Mouse (Mus musculus) thymus, postnatal 4 days (tissue): ENCODE measurements at regions not wholly inside any gene's neighbourhood (a gene's known extent, or its start where the extent isn't known, plus 50 kb on each side); places are given as distances from the start of the nearest gene placed in this dataset.

Source experiments
- DNase-seq: peaks from one replicate; pipeline ENCODE4 v3.0.0; 2021

DNA sequence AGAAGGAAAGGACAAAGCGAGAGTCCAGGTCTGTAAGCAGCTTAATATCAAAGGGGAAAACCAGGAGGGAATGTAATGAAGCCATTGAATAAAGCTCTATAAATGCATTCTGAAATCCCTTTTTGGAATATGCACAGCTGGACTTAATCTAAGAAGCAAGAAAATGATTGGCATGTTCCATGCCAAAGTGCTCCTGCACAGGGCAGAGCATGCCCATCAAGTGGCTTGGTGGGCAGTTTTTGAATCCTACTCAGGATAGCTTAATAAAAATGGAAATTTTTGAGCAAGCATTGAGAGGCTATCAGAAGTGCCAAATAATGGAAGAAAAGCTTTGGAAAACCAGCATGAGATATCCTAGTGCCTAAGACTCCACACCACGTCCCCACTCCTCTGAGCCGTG is 466.1 kb downstream of the Epm2a start:
- DNase-seq, result no peak

DNA sequence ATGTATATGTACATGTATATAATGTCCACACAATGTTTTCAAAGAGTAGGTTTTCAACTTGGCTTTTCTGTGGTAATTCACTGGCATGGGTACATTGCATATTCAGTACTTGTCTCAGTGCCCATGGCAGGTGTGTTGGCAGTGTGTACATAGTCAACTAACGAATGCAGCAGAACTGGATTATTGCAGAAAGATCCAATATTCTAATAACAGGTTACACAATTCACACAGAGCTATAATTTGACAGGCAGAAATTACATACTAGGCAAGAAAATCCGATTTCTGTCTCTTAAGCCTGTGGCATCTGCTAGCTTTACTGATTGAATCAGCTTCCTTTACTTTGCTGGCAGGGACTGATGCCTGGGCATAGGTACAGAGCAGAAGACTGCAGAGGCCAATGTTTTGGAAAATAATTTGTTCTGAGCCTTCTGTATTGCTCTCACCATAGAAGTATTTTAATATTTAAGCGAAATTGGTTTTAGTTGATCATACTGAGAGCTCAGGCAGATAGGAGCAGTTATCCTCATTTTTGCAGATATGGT is 479.3 kb downstream of the Epm2a start:
- no peak for DNase-seq

DNA sequence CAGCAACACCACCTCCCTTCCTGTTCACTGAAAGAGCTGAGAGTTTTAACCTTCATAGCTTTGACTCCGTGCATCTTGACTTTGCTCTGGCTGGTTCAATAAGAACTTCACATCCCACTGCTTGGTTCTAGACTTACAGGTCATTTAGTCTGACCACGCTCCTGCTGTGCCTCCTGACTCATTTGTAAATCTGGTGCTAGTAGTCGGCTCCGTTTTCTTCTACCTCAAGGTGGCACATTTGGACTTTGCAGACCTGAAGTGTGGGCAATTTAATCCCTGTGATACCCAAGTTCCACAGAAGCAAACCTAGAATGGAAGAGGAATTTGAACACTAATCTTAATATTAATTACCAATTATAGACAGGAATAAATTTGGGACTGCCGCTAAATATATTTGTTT is 497.9 kb downstream of the Epm2a start:
- no peak for DNase-seq

DNA sequence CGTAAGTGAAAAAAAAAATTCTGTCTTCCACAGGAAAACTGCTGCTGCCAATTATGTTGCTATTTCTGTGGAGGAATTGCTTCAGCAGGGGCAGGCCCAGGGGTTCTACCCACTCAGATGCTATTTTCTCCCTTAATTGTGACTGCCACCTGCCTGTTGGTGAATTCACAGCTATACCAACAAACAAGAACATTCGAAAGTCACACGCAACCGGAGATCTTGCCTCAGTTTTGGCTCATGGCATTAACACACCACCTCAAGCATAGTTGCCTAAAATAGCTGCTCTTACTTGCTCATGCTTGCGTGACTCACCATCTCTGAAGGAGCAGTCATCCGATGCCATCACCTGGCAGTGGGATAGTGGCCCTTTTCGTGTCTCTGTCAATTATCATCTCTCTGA is 498.3 kb downstream of the Epm2a start:
- no peak for DNase-seq

- no peak for DNase-seq
Observed at GRCm38 (mm10) chr10:11846141-11846540, 502.9 kb downstream of the Epm2a start.

DNA sequence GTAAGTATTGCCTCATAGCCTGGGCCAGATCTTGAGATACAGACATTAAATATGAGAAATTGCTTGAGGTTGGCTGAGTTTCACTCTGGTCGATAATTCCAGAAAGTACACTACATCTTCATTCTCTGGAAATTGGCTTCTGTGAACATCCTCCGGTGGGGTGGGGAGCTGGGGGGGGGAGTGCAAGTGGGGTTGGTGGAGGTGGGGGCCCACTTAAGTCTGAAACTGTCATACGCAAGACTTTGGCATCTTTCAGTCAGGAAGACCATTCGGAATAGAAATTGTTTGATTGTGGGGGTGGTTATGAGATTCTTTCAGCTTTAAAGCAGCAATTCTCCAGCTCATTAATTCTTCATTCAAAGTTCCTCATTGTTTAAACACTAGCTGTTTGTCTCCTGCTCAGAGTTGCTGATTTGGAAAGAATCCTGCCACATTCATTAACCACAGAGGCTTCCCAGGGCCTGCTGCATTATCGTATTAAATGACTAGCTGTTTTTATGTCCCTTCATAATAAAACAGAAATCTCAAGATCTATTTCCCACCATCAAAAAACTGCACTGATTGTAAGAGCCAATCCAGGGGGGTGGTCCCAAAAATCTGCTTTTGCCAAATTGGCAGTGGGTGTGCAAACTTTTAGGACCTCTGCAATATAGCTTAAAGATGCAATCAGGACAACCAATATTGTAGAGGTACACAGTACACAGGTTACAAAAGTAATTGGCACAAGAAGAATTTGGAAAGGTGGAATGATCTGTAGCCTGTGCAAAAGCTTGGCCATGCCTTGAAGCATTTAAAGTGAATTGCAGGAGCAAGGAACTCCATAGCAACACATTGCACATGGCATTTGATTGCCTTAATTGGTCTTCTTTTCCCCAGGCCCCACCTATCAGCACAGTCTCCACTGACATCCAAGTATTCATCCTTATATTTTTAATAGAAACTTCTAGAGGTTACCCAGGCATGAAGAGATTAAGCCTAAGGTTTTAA is 532.2 kb downstream of the Epm2a start:
- no peak for DNase-seq

DNA sequence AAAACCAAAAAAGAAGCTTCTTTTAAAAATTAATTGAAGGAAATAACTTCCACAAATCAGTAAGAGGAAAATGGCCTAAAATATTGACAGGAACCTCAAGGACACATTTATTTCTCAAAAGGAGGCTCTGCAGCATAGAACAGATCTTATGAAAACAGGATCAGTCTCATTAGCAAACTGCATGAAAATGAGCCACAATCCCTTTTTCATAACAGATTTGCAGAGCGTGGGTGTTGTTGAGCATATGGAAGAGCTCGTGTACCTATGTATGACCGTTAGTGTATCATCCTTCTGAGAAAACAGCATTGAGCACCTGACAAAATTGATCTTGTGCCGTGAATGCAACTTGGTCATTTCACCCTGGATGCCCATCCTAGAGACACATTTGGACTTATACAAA is 543.0 kb downstream of the Epm2a start:
- DNase-seq, result no peak

DNA sequence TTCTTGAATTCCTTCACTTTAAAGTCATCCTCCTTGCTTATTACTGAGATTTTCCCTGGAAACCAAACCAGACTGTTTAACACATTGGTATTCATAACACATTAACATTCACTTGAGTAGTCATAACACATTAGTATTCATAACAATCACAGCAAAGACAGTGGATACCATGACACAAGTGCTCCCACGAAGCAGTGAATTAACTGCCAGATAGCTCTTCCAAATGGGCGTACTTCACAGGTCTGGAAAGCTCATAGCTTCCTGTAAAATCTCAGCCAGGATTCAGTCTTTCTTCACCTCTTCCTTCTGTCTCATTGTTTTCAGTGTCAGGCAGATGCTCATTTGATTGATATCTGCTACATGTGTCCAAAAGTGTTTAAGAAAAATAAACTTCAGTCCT is 545.7 kb downstream of the Epm2a start:
- DNase-seq, result no peak

DNA sequence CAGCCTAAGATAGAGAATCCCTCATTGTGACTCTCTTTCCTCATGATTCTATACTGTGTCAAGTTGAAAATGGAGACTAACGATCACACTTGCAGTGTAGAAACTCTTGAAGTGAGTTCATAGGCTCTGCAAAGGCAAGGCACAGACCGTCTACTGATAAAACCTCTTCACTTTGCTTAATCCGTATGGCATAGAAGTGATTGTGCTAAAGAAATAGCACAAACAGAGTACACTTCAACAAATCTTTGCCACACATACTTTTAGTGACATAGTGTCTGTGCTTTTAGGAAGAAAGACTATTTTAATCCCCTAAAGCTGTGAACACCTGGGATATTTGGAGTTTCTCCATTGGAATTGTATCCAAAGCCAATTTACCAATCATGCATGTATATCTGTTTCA is 578.9 kb downstream of the Epm2a start:
- no peak for DNase-seq

DNA sequence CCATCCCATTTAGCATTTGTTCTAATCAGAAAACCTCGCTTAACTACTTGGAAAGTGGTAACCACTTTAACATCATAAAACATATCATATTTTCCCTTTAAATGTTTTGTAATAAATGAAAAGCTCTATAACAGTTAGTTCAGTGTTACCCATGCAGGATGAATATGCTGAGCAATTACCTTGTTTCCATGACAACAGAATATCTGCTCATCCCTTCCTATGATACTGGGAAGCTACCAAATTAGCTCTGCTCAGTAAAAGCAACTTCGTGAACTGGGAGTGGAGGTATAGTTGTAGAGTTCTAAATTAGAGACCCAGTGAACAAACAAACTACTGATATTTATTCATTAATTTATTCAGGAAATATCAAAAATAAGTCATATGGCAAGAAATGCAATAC is 595.0 kb downstream of the Epm2a start:
- no peak for DNase-seq

DNA sequence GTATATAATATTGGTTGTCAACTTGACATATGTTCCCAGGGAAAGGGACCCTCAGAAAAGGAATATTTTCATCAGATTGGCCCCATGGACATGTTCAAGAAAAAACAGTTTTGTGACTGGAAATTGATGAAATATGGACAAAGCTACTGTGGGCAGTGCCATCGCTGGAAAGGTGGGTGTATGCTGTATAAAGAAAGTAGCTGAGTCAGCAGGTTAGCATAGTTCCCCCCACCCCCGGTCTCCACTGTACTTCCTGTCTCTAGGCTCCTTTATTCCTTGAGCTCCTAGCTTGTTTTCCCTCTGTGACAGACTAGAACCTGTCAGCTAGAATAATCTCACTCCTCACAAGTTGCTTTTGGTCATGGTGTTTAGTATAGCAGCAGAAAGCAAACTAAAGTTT is 599.6 kb downstream of the Epm2a start:
- no peak for DNase-seq

DNA sequence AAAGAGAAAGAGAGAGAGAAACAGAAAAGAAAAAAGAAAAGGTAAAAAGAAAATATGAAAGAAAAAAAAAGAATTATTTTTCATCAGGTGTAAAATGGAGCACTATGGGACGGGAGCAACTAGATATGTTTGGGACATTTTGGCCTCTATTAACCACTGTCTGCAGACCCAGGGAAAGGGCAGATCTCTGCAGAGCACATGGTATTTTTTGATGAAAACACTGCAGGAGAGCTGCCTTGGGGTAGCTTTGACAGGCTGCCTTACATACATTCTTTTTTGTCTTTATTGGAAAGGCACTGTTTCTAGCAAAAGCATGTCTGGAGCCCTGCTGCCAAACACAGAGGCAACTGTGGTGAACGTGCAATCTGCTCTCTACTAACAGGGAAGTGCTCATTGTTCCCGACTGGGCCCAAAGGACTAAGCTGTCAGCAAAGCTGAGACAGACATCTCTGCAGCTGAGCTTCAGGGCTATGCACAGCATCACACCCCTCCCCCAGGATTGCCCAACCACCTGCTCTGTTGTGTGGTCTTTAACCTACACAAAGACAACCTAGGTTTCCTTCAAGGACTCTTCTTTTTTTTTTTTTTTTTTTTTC is 617.2 kb downstream of the Epm2a start:
- DNase-seq, result no peak

GRCm38 (mm10) chr10:12004966-12005365 is 661.8 kb downstream of the Epm2a start:
- DNase-seq, result no peak

- no peak for DNase-seq
Observed at GRCm38 (mm10) chr10:12005889-12006288, 662.7 kb downstream of the Epm2a start.

- DNase-seq, result no peak
Observed at GRCm38 (mm10) chr10:12017286-12017685, 674.1 kb downstream of the Epm2a start.

- no peak for DNase-seq
Observed at GRCm38 (mm10) chr10:12018281-12018680, 675.1 kb downstream of the Epm2a start.

DNA sequence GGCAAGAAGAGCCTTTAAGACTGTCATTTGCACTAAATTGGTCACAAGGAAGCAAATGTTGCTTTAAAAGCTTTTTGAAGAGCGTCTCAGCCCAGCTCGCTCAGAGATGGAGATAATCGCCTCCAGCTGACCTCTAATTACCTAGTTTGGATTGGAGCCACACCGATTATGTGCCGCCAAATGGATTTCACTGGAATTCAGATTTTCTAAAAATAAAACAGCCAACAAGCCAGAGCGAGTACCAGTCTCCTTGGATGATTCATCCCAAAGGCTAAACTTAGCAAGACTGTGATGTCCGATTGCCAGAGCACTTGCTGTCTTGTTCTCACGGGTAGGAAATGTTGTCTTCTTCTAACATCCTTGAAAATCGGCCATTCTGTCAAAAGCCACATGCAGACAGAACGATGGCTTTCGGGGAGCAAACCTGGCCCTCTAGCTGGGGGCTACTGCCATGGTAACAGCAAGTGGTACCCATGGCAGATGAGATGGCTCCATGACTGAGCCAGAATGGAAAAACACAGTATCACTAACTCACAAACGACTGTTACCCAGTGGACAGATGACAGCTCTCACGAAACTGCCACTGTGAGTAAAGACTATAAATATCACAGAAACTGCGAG is 676.1 kb downstream of the Epm2a start:
- DNase-seq, result no peak

- no peak for DNase-seq
Observed at GRCm38 (mm10) chr10:12020576-12020975, 677.4 kb downstream of the Epm2a start.

- no peak for DNase-seq
Observed at GRCm38 (mm10) chr10:12035159-12035558, 692.0 kb downstream of the Epm2a start.

GRCm38 (mm10) chr10:12045937-12046336 is 702.7 kb downstream of the Epm2a start:
- no peak for DNase-seq

DNA sequence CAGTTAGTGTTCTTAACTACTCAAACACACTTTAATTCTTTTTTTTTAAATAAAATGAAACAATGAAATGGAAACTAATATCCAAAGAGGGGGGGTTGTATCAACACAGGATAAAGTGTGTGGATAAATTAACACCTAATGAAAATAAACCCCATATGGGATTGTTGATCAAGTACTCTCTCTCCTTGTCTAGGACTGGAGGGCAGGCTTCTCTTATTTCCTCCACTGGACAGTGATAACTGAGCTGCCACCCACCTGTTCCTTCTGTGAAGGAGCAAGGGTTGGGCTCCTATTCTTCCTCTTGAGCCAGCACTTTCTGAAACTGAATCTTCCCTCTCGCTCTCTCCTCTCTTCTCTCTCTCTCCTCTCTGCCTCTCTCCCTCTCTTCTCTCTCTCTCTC is 716.5 kb downstream of the Epm2a start:
- no peak for DNase-seq

DNA sequence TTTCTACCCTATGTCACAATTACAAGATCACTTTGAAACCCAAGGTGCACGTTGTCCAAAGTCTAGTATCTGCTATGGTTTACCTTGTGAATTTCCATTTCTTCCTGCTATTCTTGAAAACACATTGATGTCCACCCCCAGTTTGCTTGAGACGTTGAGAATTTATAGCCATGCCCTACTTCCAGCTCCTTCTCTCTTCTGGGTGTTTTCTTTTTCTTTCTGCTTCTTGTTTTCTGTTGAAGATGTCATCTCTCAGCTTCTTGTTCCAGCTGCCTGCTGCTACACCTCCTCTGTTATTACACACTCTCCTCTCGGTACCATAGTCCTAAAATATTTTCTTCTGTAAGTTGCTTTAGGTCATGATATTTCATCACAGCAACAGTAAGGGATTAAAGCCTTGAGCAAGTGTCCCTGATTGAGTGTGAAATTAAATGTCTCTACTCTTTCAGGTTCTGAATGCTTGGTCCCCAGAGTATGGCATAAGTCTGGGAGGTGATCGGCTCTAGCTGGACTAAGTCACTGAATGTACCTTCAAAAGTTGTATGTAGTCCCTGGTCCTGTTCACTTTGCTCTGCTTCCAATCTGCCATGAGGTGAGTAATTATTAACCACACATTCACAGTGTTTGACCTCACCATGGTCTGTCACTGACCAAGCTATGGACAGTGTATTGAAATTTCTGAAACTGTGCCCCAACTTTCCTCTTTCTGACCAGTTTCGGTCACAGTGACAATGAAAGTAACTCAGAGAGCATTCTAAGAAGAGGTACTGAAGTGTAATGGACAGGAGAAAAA is 718.1 kb downstream of the Epm2a start:
- no peak for DNase-seq

DNA sequence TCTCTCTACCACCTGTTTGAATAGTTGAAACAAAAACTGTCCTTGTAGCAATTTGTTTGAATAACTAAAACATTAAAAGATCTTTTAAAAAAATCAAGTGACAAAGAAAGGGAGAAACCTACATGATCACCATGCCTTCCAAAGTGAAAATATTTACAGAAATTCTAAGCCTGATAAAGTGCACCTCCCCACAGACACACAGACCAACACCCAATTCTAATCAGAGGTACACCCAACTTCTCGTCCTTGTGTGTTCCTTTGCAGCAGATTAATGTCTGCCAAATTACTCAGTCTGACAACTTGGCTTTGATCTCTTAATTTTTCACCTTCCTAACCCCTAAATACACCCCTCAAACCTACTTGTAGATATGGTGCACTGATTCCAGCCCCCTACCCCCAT is 719.1 kb downstream of the Epm2a start:
- no peak for DNase-seq
